Mouse (Mus musculus): ENCODE measurements around the gene Rasa3.

DNA sequence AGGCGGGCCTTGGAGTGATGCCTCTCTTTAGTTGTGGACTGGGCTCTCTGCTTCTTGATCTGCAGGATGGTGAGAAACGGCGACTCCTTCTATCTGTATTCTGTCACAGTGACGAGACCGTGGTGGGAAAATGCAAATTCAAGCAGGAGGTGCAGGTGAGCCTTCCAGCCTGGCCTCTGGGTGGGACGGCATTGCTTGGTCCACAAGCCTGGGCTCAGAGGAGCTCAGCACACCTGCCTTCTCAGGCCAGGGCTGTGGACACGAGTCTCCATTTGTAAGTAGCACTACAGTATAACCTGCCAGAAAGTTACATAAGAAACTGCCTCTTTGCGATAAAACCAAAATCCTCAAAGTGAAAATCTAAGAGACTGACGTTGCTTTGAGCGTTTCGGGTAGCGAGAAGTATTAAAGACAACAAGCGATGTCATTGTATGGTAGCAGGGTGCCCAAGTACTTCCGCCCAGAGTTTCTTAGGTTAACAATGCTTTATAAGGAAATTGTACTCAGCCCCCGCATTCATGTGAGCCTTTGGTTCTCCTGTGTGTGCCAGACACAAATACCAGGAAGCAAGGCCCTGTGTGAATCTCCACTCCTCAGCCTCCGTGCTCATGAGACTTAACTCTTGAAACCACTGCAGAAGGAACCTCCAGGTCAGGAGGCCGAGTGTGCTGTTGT, 60.4 kb downstream of the Rasa3 start:
- TF ChIP-seq CTCF (IDR thresholded peaks at IDR 0.05) (no peak), EP300 (IDR thresholded peaks at IDR 0.05) (0 out of 2 replicates have a peak, but pooled peaks have one; percentile 13)

All from lung, postnatal 0 days (tissue).